Mouse (Mus musculus): ENCODE measurements around the gene Abcg5. TPM values are rescaled to one million over a fixed set of nuclear protein-coding genes. Genes with fewer than 3 reads are reported as not detected.

Abcg5 gene
- not detected in 2 replicates for polyA plus RNA-seq (2012; ENCODE audit: insufficient read depth, insufficient read length, low replicate concordance, missing spikeins)

- Histone ChIP-seq H3K27ac (ENCODE audit: insufficient read depth, low read depth, low read length) (no peak within 1 kb of the TSS), H3K4me1 (ENCODE audit: control insufficient read depth, insufficient read depth, low read length) (no peaks in the 10 kb centered on the region), H3K4me3 (ENCODE audit: insufficient read depth, low read depth, low read length) (no peak within 1 kb of the TSS)
- WGBS, result 92% methylated on average over 18 of the region's 18 CpGs
- TF ChIP-seq POLR2A (IDR thresholded peaks at IDR 0.05; ENCODE audit: insufficient read depth, low read depth, low read length) (no peak), CTCF (IDR thresholded peaks at IDR 0.05; ENCODE audit: insufficient read depth, low read depth, low read length) (no peak)
Observed at GRCm38 (mm10) chr17:84682734-84683717, at the start of gene Abcg5. Abcg5 (minus strand) TSS chr17:84683011.

- WGBS, result 85% methylated on average over 8 of the region's 8 CpGs
Observed at GRCm38 (mm10) chr17:84732612-84733011, 49.8 kb upstream of the Abcg5 start.

GRCm38 (mm10) chr17:84731361-84731760 is 48.5 kb upstream of the Abcg5 start:
- 95% methylated on average over 12 of the region's 12 CpGs for WGBS
- H3K4me1 ChIP-seq (ENCODE audit: control insufficient read depth, insufficient read depth, low read length), result no peaks in the 10 kb centered on the region
- no peak for TF ChIP-seq POLR2A (IDR thresholded peaks at IDR 0.05; ENCODE audit: insufficient read depth, low read depth, low read length)
- no peak for TF ChIP-seq CTCF (IDR thresholded peaks at IDR 0.05; ENCODE audit: insufficient read depth, low read depth, low read length)
- H3K4me3 ChIP-seq (ENCODE audit: insufficient read depth, low read depth, low read length), result no peak overlapping the region
- no peak overlapping the region for H3K27ac ChIP-seq (ENCODE audit: insufficient read depth, low read depth, low read length)

More at GRCm38 (mm10) chr17:84732612-84733011, 49.8 kb upstream of the Abcg5 start:
- Histone ChIP-seq H3K4me1 (ENCODE audit: control insufficient read depth, insufficient read depth, low read length) (no peaks in the 10 kb centered on the region), H3K4me3 (ENCODE audit: insufficient read depth, low read depth, low read length) (no peak overlapping the region), H3K27ac (ENCODE audit: insufficient read depth, low read depth, low read length) (no peak overlapping the region)
- TF ChIP-seq CTCF (IDR thresholded peaks at IDR 0.05; ENCODE audit: insufficient read depth, low read depth, low read length) (no peak), POLR2A (IDR thresholded peaks at IDR 0.05; ENCODE audit: insufficient read depth, low read depth, low read length) (no peak)

GRCm38 (mm10) chr17:84729140-84729539 is 46.3 kb upstream of the Abcg5 start:
- no peak overlapping the region for H3K27ac ChIP-seq (ENCODE audit: insufficient read depth, low read depth, low read length)
- no peak for TF ChIP-seq CTCF (IDR thresholded peaks at IDR 0.05; ENCODE audit: insufficient read depth, low read depth, low read length)
- no peak for TF ChIP-seq POLR2A (IDR thresholded peaks at IDR 0.05; ENCODE audit: insufficient read depth, low read depth, low read length)
- no peak overlapping the region for H3K4me3 ChIP-seq (ENCODE audit: insufficient read depth, low read depth, low read length)
- 98% methylated on average over 5 of the region's 5 CpGs for WGBS
- H3K4me1 ChIP-seq (ENCODE audit: control insufficient read depth, insufficient read depth, low read length), result no peaks in the 10 kb centered on the region

- Histone ChIP-seq H3K4me3 (ENCODE audit: insufficient read depth, low read depth, low read length) (no peak overlapping the region), H3K27ac (ENCODE audit: insufficient read depth, low read depth, low read length) (no peak overlapping the region), H3K4me1 (ENCODE audit: control insufficient read depth, insufficient read depth, low read length) (no peaks in the 10 kb centered on the region; the same call in 1 of the 2 replicates)
- no peak for TF ChIP-seq CTCF (IDR thresholded peaks at IDR 0.05; ENCODE audit: insufficient read depth, low read depth, low read length)
- no peak for TF ChIP-seq POLR2A (IDR thresholded peaks at IDR 0.05; ENCODE audit: insufficient read depth, low read depth, low read length)
- WGBS, result 77% methylated on average over 1 of the region's 1 CpGs
Observed at GRCm38 (mm10) chr17:84728201-84728911, 45.5 kb upstream of the Abcg5 start.

GRCm38 (mm10) chr17:84725163-84725562 is 42.4 kb upstream of the Abcg5 start:
- Histone ChIP-seq H3K27ac (ENCODE audit: insufficient read depth, low read depth, low read length) (no peak overlapping the region), H3K4me1 (ENCODE audit: control insufficient read depth, insufficient read depth, low read length) (no peaks in the 10 kb centered on the region; the same call in 1 of the 2 replicates), H3K4me3 (ENCODE audit: insufficient read depth, low read depth, low read length) (no peak overlapping the region)
- WGBS, result 95% methylated on average over 3 of the region's 3 CpGs
- TF ChIP-seq POLR2A (IDR thresholded peaks at IDR 0.05; ENCODE audit: insufficient read depth, low read depth, low read length), result no peak
- TF ChIP-seq CTCF (IDR thresholded peaks at IDR 0.05; ENCODE audit: insufficient read depth, low read depth, low read length), result no peak

- H3K4me3 ChIP-seq (ENCODE audit: insufficient read depth, low read depth, low read length), result no peak overlapping the region
- no peak for TF ChIP-seq POLR2A (IDR thresholded peaks at IDR 0.05; ENCODE audit: insufficient read depth, low read depth, low read length)
- TF ChIP-seq CTCF (IDR thresholded peaks at IDR 0.05; ENCODE audit: insufficient read depth, low read depth, low read length), result no peak
- no peak overlapping the region for H3K27ac ChIP-seq (ENCODE audit: insufficient read depth, low read depth, low read length)
- H3K4me1 ChIP-seq (ENCODE audit: control insufficient read depth, insufficient read depth, low read length), result no peaks in the 10 kb centered on the region; the same call in 1 of the 2 replicates
- WGBS, result 40% methylated on average over 9 of the region's 9 CpGs
Observed at GRCm38 (mm10) chr17:84724028-84724427, 41.2 kb upstream of the Abcg5 start.

GRCm38 (mm10) chr17:84719105-84719504 is 36.3 kb upstream of the Abcg5 start:
- no peak for TF ChIP-seq CTCF (IDR thresholded peaks at IDR 0.05; ENCODE audit: insufficient read depth, low read depth, low read length)
- no peak for TF ChIP-seq POLR2A (IDR thresholded peaks at IDR 0.05; ENCODE audit: insufficient read depth, low read depth, low read length)
- 83% methylated on average over 3 of the region's 3 CpGs for WGBS
- no peak overlapping the region for H3K27ac ChIP-seq (ENCODE audit: insufficient read depth, low read depth, low read length)

More at GRCm38 (mm10) chr17:84719105-84719504, 36.3 kb upstream of the Abcg5 start:
- no peak overlapping the region for H3K4me3 ChIP-seq (ENCODE audit: insufficient read depth, low read depth, low read length)
- peaks cover 10% of the 10 kb centered on the region for H3K4me1 ChIP-seq (ENCODE audit: control insufficient read depth, insufficient read depth, low read length)
